Mouse (Mus musculus) midbrain, postnatal 0 days (tissue): ENCODE results near the gene Gnao1. TPM values are rescaled to one million over a fixed set of nuclear protein-coding genes. Genes with fewer than 3 reads are reported as not detected.

ENCODE experiments used
- ATAC-seq: fragments of 200-750 bp; cut with Nextera tagmentation; 2 replicates; pipeline ENCODE4 v1.8.0; 2017; ENCODE audit warnings: moderate number of reproducible peaks, mild to moderate bottlenecking, moderate TSS enrichment, moderate library complexity; ENCODE audit not compliant: low FRiP score
- DNase-seq: peaks from one replicate; pipeline ENCODE4 v3.0.0-alpha.2; 2015; ENCODE audit warnings: low spot score
- H3K27ac ChIP-seq: fragments of 300-500 bp; sonication (generic); 2 replicates; pipeline ENCODE4 v1.5.1; 2014; ENCODE audit warnings: low read depth, mild to moderate bottlenecking, low read length, mixed read lengths
- H3K27me3 ChIP-seq: fragments of 300-500 bp; sonication (generic); 2 replicates; pipeline ENCODE4 v1.6.1; 2014; ENCODE audit warnings: low read length, control low read depth, mixed read lengths; ENCODE audit not compliant: insufficient read depth
- H3K36me3 ChIP-seq: fragments of 300-500 bp; sonication (generic); 2 replicates; pipeline ENCODE4 v1.6.1; 2014; ENCODE audit warnings: low read length, control low read depth, mixed read lengths; ENCODE audit not compliant: insufficient read depth
- H3K4me1 ChIP-seq: fragments of 300-500 bp; sonication (generic); 2 replicates; pipeline ENCODE4 v1.6.1; 2014; ENCODE audit warnings: mild to moderate bottlenecking, control low read depth, antibody characterized with exemption, low read length, mixed read lengths; ENCODE audit not compliant: insufficient read depth
- H3K4me2 ChIP-seq: fragments of 300-500 bp; sonication (generic); 2 replicates; pipeline ENCODE4 v1.6.1; 2014; ENCODE audit warnings: low read depth, mild to moderate bottlenecking, low read length, mixed read lengths; ENCODE audit not compliant: poor library complexity, severe bottlenecking
- H3K4me3 ChIP-seq: fragments of 300-500 bp; sonication (generic); 2 replicates; pipeline ENCODE4 v1.5.1; 2014; ENCODE audit warnings: low read depth, mild to moderate bottlenecking, low read length, moderate library complexity
- H3K9ac ChIP-seq: fragments of 300-500 bp; sonication (generic); replicated peaks from 2 replicates; pipeline ENCODE4 v1.6.1; 2014; ENCODE audit warnings: mild to moderate bottlenecking, low read length, moderate library complexity, mixed read lengths; ENCODE audit not compliant: poor library complexity, severe bottlenecking
- H3K9me3 ChIP-seq: fragments of 300-500 bp; sonication (generic); 2 replicates; pipeline ENCODE4 v1.6.1; 2016; ENCODE audit warnings: low read length, control low read depth
- CTCF ChIP-seq: IDR thresholded peaks from 2 replicates; pipeline ENCODE4 v1.5.1; 2016; ENCODE audit warnings: antibody characterized with exemption, mild to moderate bottlenecking
- WGBS: fragments of 180-500 bp; shearing (Covaris S2); extraction: QIAGEN DNeasy Blood & Tissue Kit; methylation state at CpG from one replicate; pipeline ENCODE4 v1.1.7; 2014; 5-methylcytosine and 5-hydroxymethylcytosine counted together
- polyA plus RNA-seq: library from polyadenylated mRNA; unstranded; fragments of >200 nt; fragmentation: Nextera tagmentation; extraction: Ambion mirVana; gene quantifications from 2 replicates; pipeline ENCODE4 v1.2.1, GENCODE M21; 2015
- total RNA-seq: library from RNA; depleted of rRNA; stranded (reverse); fragments of >200 nt; gene quantifications from 2 replicates; pipeline ENCODE4 v1.2.3, GENCODE M21; 2014

Gnao1 gene
- total and polyA plus RNA-seq, 2 experiments from 2014 or later: 312 to 375 TPM

- H3K9me3 ChIP-seq: no peaks in the 10 kb centered on the region
- no peak overlapping the region for H3K4me2 ChIP-seq
- TF ChIP-seq CTCF: no peak
- ATAC-seq (no peak), DNase-seq (no peak)
- 15% methylated on average over 8 of the region's 8 CpGs for WGBS
- H3K4me1 ChIP-seq: peaks cover 44% of the 10 kb centered on the region
- H3K27me3 ChIP-seq: no peaks in the 10 kb centered on the region
- no peak overlapping the region for H3K9ac ChIP-seq
- no peak overlapping the region for H3K4me3 ChIP-seq
- 0 out of 2 replicates have a peak overlapping the region, but pooled peaks have one; percentile 12 for H3K27ac ChIP-seq
- H3K36me3 ChIP-seq: peaks cover 8% of the 10 kb centered on the region; the same call in 1 of the 2 replicates
Measured at GRCm38 (mm10) chr8:93839113-93839512, 29.3 kb downstream of the Gnao1 start.

- Histone ChIP-seq H3K9ac (no peak overlapping the region), H3K27ac (no peak overlapping the region), H3K4me2 (no peak overlapping the region), H3K27me3 (no peaks in the 10 kb centered on the region), H3K4me3 (no peak overlapping the region), H3K36me3 (peaks cover 8% of the 10 kb centered on the region; the same call in 1 of the 2 replicates), H3K4me1 (peaks cover 39% of the 10 kb centered on the region), H3K9me3 (no peaks in the 10 kb centered on the region)
- DNase-seq (no peak), ATAC-seq (no peak)
- peak; percentile 28 for TF ChIP-seq CTCF
- WGBS: 30% methylated on average over 4 of the region's 4 CpGs
Measured at GRCm38 (mm10) chr8:93840486-93840885, 30.7 kb downstream of the Gnao1 start.

GRCm38 (mm10) chr8:93840956-93841752 is 31.4 kb downstream of the Gnao1 start:
- Histone ChIP-seq H3K4me2 (0 out of 2 replicates have a peak overlapping the region, but pooled peaks have one; percentile 1), H3K9ac (peak overlapping the region; percentile 29; the same call in 1 of the 2 replicates), H3K9me3 (no peaks in the 10 kb centered on the region), H3K4me1 (peaks cover 33% of the 10 kb centered on the region), H3K27me3 (no peaks in the 10 kb centered on the region), H3K27ac (0 out of 2 replicates have a peak overlapping the region, but pooled peaks have one; percentile 32), H3K36me3 (peaks cover 8% of the 10 kb centered on the region; the same call in 1 of the 2 replicates), H3K4me3 (no peak overlapping the region)
- peak; percentile 38 for ATAC-seq
- no peak for TF ChIP-seq CTCF
- WGBS: 16% methylated on average over 10 of the region's 10 CpGs
- DNase-seq: peak; percentile 70

GRCm38 (mm10) chr8:93842574-93842973 is 32.8 kb downstream of the Gnao1 start:
- Histone ChIP-seq H3K36me3 (peaks cover 4% of the 10 kb centered on the region; the same call in 1 of the 2 replicates), H3K4me2 (no peak overlapping the region), H3K9me3 (no peaks in the 10 kb centered on the region), H3K27me3 (no peaks in the 10 kb centered on the region), H3K4me3 (no peak overlapping the region), H3K9ac (no peak overlapping the region), H3K4me1 (peaks cover 33% of the 10 kb centered on the region), H3K27ac (no peak overlapping the region)
- TF ChIP-seq CTCF: no peak
- WGBS: 90% methylated on average over 4 of the region's 4 CpGs
- ATAC-seq (no peak), DNase-seq (no peak)

- peak; percentile 61 for TF ChIP-seq CTCF
- ATAC-seq (no peak), DNase-seq (peak; percentile 30)
- peaks cover 31% of the 10 kb centered on the region for H3K4me1 ChIP-seq
- H3K4me2 ChIP-seq: no peak overlapping the region
- WGBS: 36% methylated on average over 12 of the region's 12 CpGs
- H3K9me3 ChIP-seq: no peaks in the 10 kb centered on the region
- no peak overlapping the region for H3K9ac ChIP-seq
- H3K27ac ChIP-seq: no peak overlapping the region
- no peaks in the 10 kb centered on the region for H3K27me3 ChIP-seq
- 0 out of 2 replicates have a peak, but pooled peaks cover 4% of the 10 kb centered on the region for H3K36me3 ChIP-seq
- no peak overlapping the region for H3K4me3 ChIP-seq
Measured at GRCm38 (mm10) chr8:93843858-93844502, 34.2 kb downstream of the Gnao1 start.

- Histone ChIP-seq H3K27me3 (no peaks in the 10 kb centered on the region), H3K36me3 (no peaks in the 10 kb centered on the region), H3K27ac (no peak overlapping the region), H3K9ac (no peak overlapping the region), H3K4me3 (no peak overlapping the region), H3K4me1 (peaks cover 23% of the 10 kb centered on the region), H3K4me2 (no peak overlapping the region), H3K9me3 (no peaks in the 10 kb centered on the region)
- TF ChIP-seq CTCF: no peak
- ATAC-seq: no peak
- 75% methylated on average over 1 of the region's 1 CpGs for WGBS
- no peak for DNase-seq
Measured at GRCm38 (mm10) chr8:93845186-93845585, 35.4 kb downstream of the Gnao1 start.
